Mouse (Mus musculus): Measurements from ENCODE around the gene Ptprj.
A peak's percentile ranks its signal among the peaks of the same experiment; 100 is the strongest.
"Not testable (repeated sequence)": the region's sequence is repeated elsewhere in the genome, so short reads cannot be mapped to it uniquely, and the experiment has no call there.

Ptprj gene

DNA sequence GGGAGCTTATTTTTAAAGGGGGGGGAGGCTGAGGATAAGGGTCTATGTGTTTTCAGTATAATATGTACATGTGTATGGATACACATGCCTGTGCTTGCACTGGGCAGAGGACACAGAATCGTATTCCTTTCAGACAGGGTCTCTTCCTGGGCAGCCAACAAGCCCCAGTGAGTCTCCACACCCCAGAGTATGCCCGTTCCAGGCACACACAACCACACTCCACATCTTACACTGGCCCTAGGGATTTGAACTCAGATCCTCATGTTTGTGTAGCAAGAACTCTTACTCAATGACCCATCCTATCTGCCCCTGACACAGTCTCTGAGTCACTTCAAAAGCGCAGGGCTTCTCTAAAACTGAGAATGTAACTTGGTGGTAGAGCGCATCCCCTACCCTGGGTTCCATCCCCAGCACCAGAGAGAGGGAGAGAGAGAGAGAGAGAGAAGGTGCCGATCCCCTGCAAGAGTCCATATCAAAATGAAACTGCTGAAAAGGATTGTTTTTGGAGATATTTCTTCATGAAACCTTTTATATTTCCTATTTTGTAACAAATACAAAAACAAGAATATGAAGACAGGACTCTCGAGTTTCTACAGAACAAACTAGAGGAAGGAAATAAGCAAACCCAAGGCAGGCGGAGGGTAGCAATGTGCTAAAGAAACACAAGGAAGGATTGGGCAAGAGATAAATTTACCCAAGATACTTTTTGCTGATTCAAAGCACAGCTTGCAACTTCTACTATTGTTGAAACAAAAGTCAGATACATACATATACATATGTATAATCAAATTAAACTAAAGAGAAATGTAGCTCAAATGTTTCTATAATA is 2.8 kb downstream of the Ptprj start:
- DNase-seq (ENCODE audit: low spot score): no peak

DNA sequence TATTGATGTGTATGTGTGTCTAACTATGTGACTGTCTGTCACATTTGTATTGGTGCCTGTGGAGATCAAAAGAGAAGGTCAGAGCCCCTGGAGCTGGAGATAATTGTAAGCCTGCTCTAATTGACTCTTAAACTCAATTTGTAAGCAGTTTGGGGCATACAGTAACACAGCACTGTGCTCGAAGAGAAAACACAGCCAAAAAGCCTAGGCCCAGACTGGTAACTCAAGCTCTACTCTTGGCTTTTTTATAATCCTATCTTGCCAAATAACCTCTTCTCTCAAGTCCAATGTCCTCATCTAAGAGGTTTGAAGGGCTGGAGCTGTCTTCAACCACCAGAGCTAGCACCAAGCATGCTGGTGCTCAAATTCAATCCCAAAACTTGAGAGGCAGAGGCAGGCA is 3.5 kb downstream of the Ptprj start:
- no peak for DNase-seq (ENCODE audit: low spot score)

DNA sequence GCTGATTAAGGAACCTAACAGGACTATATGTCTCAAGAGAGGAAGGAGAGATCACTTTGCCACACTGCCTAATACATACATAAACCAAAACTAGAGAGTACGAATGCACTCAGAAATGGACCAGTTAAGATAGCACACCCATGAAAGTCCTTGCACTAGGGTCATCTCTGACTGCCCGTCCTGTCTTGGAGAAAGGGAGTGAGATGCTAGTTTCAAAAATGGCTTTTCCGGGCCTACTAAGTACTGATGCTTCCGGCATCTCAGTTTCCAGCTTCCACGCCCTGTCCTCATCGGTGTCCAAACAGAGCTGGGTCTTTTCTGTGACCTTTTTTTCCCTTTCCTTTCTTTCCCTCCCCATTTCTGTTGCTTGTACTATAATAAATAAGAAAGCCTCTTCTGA is 4.0 kb downstream of the Ptprj start:
- DNase-seq (ENCODE audit: low spot score): no peak

- DNase-seq (ENCODE audit: low spot score): no peak
These were observed 4.7 kb downstream of the Ptprj start for GRCm38 (mm10) chr2:90575713-90576112.

- DNase-seq (ENCODE audit: low spot score): no peak
These were observed 5.3 kb downstream of the Ptprj start for GRCm38 (mm10) chr2:90575116-90575515.

GRCm38 (mm10) chr2:90574536-90574935 is 5.9 kb downstream of the Ptprj start:
- no peak for DNase-seq (ENCODE audit: low spot score)

DNA sequence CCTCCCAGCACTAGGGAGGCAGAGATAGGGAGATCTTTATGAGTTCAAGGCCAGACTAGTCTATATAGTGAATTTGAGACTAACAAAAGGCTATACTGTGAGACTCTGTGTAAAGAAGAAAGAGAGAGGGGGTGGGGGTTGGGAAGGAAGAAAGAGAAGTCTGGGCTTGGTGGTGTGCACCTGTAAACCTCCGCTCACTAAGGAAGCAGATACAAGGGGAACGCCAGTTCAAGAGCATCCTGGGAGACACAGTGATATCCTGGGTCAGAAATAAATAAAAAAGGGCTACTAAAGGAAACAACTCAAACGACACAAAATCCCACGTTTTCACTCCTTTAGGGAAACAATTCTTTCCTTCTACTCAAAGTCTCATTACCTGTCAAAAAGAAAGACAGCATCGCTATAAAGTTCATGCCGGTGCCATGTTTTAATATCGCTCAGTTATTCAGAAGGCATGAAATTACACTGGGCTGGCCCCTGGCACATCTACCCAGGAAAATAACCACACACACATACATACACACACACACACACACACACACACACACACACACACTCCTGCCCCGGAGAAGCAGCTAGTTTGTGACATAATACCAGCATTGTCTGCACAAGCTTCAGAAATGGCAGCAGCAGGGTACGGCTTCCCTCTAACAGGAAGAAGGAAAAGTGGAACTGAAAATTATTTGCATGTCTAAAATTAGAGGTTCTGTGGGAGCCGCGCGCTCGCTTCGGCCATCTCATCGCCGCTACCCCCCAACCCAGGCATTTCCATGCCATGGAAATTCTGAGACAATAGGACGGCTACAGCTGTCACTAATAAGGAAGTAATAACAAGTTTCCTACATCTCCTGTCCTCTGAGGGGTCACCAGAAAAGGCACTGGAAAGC is 6.6 kb downstream of the Ptprj start:
- DNase-seq (ENCODE audit: low spot score): peak; percentile 26

DNA sequence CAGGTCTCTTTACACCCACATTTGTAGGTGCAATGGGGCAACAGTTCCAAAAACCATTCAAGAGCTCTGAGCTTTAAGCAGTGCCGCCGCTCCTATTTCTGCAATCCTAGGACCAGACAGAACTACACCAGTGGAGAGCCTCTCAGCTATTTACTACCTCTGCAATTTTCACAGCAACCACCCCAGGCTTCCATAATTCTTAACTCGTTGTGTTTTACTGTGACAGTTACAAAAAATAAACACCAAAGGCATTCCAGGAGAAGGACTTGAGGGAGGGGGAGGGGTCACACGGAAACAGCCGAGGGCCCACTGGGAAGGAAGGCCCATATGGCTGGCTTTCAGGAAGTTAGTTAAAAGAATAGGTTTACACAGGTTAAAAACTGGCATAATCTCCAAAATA is 8.3 kb downstream of the Ptprj start:
- DNase-seq (ENCODE audit: low spot score): no peak

GRCm38 (mm10) chr2:90571399-90571798 is 9.0 kb downstream of the Ptprj start:
- DNase-seq (ENCODE audit: low spot score): not testable (repeated sequence)

DNA sequence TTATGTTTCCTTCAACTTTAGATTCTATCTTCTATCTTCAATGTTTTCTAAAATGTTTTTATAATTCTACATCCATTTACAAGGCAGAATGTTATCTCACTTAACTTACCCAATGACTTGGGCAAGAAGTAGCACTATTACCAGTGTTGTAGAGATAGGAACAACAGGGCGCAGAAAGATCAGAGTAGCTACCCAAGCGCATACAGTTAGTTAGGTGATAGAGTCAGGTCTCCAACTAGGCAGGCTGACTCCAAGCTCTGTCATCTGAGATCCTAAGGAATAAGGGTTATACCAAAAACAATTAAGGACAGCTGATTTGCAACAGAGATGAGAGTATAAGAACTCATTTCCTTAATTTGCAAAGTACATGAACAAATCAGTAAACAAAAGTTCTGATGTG is 9.6 kb downstream of the Ptprj start:
- no peak for DNase-seq (ENCODE audit: low spot score)

DNA sequence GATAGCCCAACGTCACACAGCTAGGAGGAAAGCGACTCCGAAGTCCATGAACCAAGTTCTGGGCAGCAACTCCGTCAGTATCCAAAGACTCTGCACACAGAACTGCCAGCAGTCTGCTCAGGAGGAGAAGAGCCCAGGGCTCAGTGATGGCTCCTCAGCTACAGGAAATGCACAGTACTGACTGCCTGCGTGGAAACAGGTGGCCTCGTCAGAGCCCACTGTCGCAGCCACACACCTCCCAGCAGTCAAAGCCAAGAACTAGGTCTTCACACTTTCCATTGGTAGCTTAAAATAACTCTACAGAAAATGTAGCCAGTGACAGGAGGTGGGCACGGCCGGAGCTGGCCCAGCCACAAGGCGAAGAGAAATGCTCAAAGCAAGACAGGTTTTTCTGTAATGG is 10.2 kb downstream of the Ptprj start:
- no peak for DNase-seq (ENCODE audit: low spot score)

GRCm38 (mm10) chr2:90568961-90569481 is 11.4 kb downstream of the Ptprj start:
- DNase-seq (ENCODE audit: low spot score): no peak

DNA sequence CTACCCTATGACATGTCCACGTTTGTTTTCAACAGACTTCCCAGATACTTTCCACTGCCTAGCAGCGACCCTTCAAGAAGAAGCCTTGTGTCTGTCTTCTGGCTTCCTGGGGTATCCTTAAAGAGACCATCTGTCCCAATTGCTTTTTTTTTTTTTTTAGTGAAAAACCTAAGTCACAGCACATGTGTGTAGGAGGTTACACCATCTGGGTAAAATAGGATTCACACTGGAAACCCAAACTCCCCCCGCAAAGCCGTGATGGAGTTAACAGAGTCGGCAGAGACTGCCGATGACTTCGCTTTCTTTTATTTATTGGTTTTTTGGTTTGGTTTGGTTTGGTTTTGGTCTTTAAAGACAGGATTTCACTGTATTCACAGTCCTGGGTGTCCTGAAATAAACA is 12.4 kb downstream of the Ptprj start:
- DNase-seq (ENCODE audit: low spot score): no peak

- DNase-seq (ENCODE audit: low spot score): no peak
These were observed 13.5 kb downstream of the Ptprj start for GRCm38 (mm10) chr2:90566773-90567528.

DNA sequence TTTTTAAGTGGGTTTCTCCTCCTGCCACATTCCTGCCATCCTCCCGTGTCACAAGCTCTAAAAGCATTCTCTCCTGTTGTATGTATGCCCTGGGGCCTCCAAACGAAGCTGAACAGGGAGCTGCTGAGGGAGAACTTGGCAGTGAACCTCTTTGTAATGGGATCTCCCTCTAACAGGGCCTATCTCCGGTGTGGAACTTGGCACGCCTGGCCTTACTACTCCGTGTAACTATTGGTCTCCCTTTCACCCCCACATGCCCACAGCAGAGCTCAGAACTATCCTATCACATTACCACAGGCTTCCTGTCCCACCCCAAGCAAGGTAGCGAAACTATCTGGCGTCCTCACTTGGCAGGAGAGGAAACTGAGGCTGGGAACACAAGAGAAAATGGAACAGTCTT is 14.4 kb downstream of the Ptprj start:
- DNase-seq (ENCODE audit: low spot score): no peak

GRCm38 (mm10) chr2:90565192-90565929 is 15.1 kb downstream of the Ptprj start:
- DNase-seq (ENCODE audit: low spot score): peak; percentile 34

- DNase-seq (ENCODE audit: low spot score): no peak
These were observed 15.9 kb downstream of the Ptprj start for GRCm38 (mm10) chr2:90564552-90564951.

GRCm38 (mm10) chr2:90563171-90563570 is 17.3 kb downstream of the Ptprj start:
- no peak for DNase-seq (ENCODE audit: low spot score)

GRCm38 (mm10) chr2:90562126-90562670 is 18.2 kb downstream of the Ptprj start:
- DNase-seq (ENCODE audit: low spot score): no peak

DNA sequence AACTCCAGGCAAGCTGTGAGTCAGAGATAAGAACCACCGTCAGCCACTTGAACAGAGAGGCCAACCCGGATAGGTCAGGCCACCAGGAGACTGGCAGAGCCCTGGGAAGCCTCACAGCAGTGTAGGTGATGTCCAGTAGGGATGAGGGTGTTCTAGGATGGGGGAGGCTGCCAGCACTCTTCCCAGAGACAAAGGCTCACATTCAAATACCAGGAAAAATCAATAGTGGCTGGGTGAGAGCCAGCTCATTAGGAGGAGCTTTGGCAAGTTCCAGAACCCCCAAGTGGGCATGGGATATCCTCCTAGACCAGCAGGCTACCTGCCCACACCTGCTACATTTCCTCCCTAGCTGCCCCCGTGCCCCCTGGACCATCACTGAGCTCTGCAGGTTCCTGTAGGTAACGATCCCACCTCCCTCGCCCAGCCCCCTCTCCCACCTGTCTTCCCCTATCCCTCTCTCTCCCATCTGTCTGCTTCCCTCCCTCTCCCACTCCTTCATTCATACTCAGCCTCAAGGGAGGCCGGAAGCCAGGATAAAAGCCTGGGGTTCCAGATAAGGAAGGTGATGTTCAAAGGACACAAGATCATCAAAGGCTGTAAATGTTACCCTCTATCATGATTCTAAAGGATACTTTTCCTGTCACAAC is 20.1 kb downstream of the Ptprj start:
- DNase-seq (ENCODE audit: low spot score): peak; percentile 32
